Mouse (Mus musculus): ENCODE measurements at regions not wholly inside any gene's neighbourhood (a gene's known extent, or its start where the extent isn't known, plus 50 kb on each side); places are given as distances from the start of the nearest gene placed in this dataset.
"Not testable (repeated sequence)": the region's sequence is repeated elsewhere in the genome, so short reads cannot be mapped to it uniquely, and the experiment has no call there.

GRCm38 (mm10) chr4:81580553-81580952 is 137.9 kb upstream of the Mpdz start:
- in situ Hi-C loops (cut with MboI; ENCODE audit: low pct_unique_long_range_greater_than_20kb in 1 of 2, low sequenced_read_pairs in 2 of 2, unreplicated experiment in 1 of 2) = no loop called here

- in situ Hi-C loops (cut with MboI; ENCODE audit: low pct_unique_long_range_greater_than_20kb in 1 of 2, low sequenced_read_pairs in 2 of 2, unreplicated experiment in 1 of 2) = no loop called here
Observed at GRCm38 (mm10) chr4:81579389-81580110, 136.9 kb upstream of the Mpdz start.

GRCm38 (mm10) chr4:81578981-81579380 is 136.4 kb upstream of the Mpdz start:
- in situ Hi-C loops (cut with MboI; ENCODE audit: low pct_unique_long_range_greater_than_20kb in 1 of 2, low sequenced_read_pairs in 2 of 2, unreplicated experiment in 1 of 2) = no loop called here

- in situ Hi-C loops (cut with MboI; ENCODE audit: low pct_unique_long_range_greater_than_20kb in 1 of 2, low sequenced_read_pairs in 2 of 2, unreplicated experiment in 1 of 2) = no loop called here
Observed at GRCm38 (mm10) chr4:81573771-81574170, 131.2 kb upstream of the Mpdz start.

- in situ Hi-C loops (cut with MboI; ENCODE audit: low pct_unique_long_range_greater_than_20kb in 1 of 2, low sequenced_read_pairs in 2 of 2, unreplicated experiment in 1 of 2) = no loop called here
Observed at GRCm38 (mm10) chr4:81570736-81571135, 128.1 kb upstream of the Mpdz start.

GRCm38 (mm10) chr4:81569531-81569930 is 126.9 kb upstream of the Mpdz start:
- in situ Hi-C loops (cut with MboI; ENCODE audit: low pct_unique_long_range_greater_than_20kb in 1 of 2, low sequenced_read_pairs in 2 of 2, unreplicated experiment in 1 of 2) = no loop called here

- in situ Hi-C loops (cut with MboI; ENCODE audit: low pct_unique_long_range_greater_than_20kb in 1 of 2, low sequenced_read_pairs in 2 of 2, unreplicated experiment in 1 of 2) = no loop called here
Observed at GRCm38 (mm10) chr4:81568404-81568803, 125.8 kb upstream of the Mpdz start.

GRCm38 (mm10) chr4:81567928-81568327 is 125.3 kb upstream of the Mpdz start:
- in situ Hi-C loops (cut with MboI; ENCODE audit: low pct_unique_long_range_greater_than_20kb in 1 of 2, low sequenced_read_pairs in 2 of 2, unreplicated experiment in 1 of 2) = no loop called here

GRCm38 (mm10) chr4:81566526-81566925 is 123.9 kb upstream of the Mpdz start:
- in situ Hi-C loops (cut with MboI; ENCODE audit: low pct_unique_long_range_greater_than_20kb in 1 of 2, low sequenced_read_pairs in 2 of 2, unreplicated experiment in 1 of 2) = no loop called here

GRCm38 (mm10) chr4:81565422-81566395 is 123.1 kb upstream of the Mpdz start:
- in situ Hi-C loops (cut with MboI; ENCODE audit: low pct_unique_long_range_greater_than_20kb in 1 of 2, low sequenced_read_pairs in 2 of 2, unreplicated experiment in 1 of 2) = no loop called here

- in situ Hi-C loops (cut with MboI; ENCODE audit: low pct_unique_long_range_greater_than_20kb in 1 of 2, low sequenced_read_pairs in 2 of 2, unreplicated experiment in 1 of 2) = no loop called here
Observed at GRCm38 (mm10) chr4:81564446-81564845, 121.8 kb upstream of the Mpdz start.

GRCm38 (mm10) chr4:81563574-81563973 is 121.0 kb upstream of the Mpdz start:
- in situ Hi-C loops (cut with MboI; ENCODE audit: low pct_unique_long_range_greater_than_20kb in 1 of 2, low sequenced_read_pairs in 2 of 2, unreplicated experiment in 1 of 2) = no loop called here

GRCm38 (mm10) chr4:81561453-81561852 is 118.8 kb upstream of the Mpdz start:
- in situ Hi-C loops (cut with MboI; ENCODE audit: low pct_unique_long_range_greater_than_20kb in 1 of 2, low sequenced_read_pairs in 2 of 2, unreplicated experiment in 1 of 2) = no loop called here

GRCm38 (mm10) chr4:81550816-81551215 is 108.2 kb upstream of the Mpdz start:
- in situ Hi-C loops (cut with MboI; ENCODE audit: low pct_unique_long_range_greater_than_20kb in 1 of 2, low sequenced_read_pairs in 2 of 2, unreplicated experiment in 1 of 2) = no loop called here

GRCm38 (mm10) chr4:81550256-81550655 is 107.6 kb upstream of the Mpdz start:
- in situ Hi-C loops (cut with MboI; ENCODE audit: low pct_unique_long_range_greater_than_20kb in 1 of 2, low sequenced_read_pairs in 2 of 2, unreplicated experiment in 1 of 2) = no loop called here

- in situ Hi-C loops (cut with MboI; ENCODE audit: low pct_unique_long_range_greater_than_20kb in 1 of 2, low sequenced_read_pairs in 2 of 2, unreplicated experiment in 1 of 2) = no loop called here
Observed at GRCm38 (mm10) chr4:81540496-81540895, 97.9 kb upstream of the Mpdz start.

GRCm38 (mm10) chr4:81539551-81539950 is 96.9 kb upstream of the Mpdz start:
- in situ Hi-C loops (cut with MboI; ENCODE audit: low pct_unique_long_range_greater_than_20kb in 1 of 2, low sequenced_read_pairs in 2 of 2, unreplicated experiment in 1 of 2) = no loop called here

- in situ Hi-C loops (cut with MboI; ENCODE audit: low pct_unique_long_range_greater_than_20kb in 1 of 2, low sequenced_read_pairs in 2 of 2, unreplicated experiment in 1 of 2) = no loop called here
Observed at GRCm38 (mm10) chr4:81536795-81537194, 94.2 kb upstream of the Mpdz start.

- in situ Hi-C loops (cut with MboI; ENCODE audit: low pct_unique_long_range_greater_than_20kb in 1 of 2, low sequenced_read_pairs in 2 of 2, unreplicated experiment in 1 of 2) = no loop called here
Observed at GRCm38 (mm10) chr4:81530546-81530945, 87.9 kb upstream of the Mpdz start.

GRCm38 (mm10) chr4:81519151-81519550 is 76.5 kb upstream of the Mpdz start:
- in situ Hi-C loops (cut with MboI; ENCODE audit: low pct_unique_long_range_greater_than_20kb in 1 of 2, low sequenced_read_pairs in 2 of 2, unreplicated experiment in 1 of 2) = not testable (repeated sequence)
